ENCODE assay signal across 15 mouse cellular contexts in the genomic region with DNA sequence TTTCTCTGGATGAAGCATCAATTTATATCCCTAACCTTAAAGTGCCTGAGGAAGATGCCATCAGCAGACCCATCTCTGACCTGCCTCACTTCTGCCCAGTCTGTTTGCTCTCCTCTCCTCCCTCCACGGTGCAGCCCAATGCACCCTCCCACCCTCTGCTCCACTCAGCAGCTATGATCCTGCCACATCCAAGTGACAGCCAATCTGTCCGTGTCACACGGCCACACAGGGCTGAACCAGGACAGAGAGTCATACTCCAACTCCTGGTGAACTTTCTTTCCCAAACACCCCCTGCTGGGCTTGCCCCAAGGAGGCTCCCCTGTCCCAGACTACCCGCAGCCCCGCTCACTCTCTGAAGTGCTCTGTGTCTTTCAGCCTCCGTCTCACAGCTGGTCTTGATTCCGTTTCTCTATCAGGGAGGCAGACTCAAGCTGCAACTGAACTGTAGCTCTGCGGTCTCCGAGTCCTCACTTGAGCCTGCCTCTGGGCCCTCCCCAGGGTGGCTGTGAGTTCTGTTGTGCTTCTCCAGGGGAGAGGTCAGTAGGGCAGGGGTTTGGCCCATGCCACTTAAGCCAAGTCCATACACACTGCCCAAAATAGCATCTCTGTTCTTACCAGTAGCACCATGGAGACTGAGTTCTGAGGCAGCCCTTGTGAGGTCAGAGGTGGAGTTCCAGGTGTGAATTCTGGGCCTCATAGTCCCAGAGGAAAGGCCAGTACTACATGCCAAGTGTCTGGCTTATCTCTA. TPM values are rescaled to one million over a fixed set of nuclear protein-coding genes. Genes with fewer than 3 reads are reported as not detected.
A peak's percentile ranks its signal among the peaks of the same experiment; 100 is the strongest.
DNase-seq lines count a peak whose midpoint lies in the region; ATAC-seq lines count a peak whose summit lies in the region.
"Had no signal": no experiment of that assay in that cellular context is flagged by ENCODE, and none has a peak within 500 bp of the region (broad histone marks: within the 10 kb centered on the region; RNA-seq: fewer than 3 reads in every experiment).

Gene Aqp7 (minus strand): TSS at position 616 of the 748 bp plus-strand sequence.

- no peak for ATAC-seq in erythroid progenitor cell, adult 5-6 weeks (replicated peaks; ENCODE audit: low FRiP score, poor library complexity, severe bottlenecking)
- ATAC-seq: forebrain, embryonic 13.5 days; midbrain, embryonic 13.5 days had no signal

- DNase-seq in gastrocnemius, adult 18-20 months (ENCODE audit: low spot score), result peak; percentile 21
- DNase-seq in gastrocnemius, adult 8-10 months (ENCODE audit: low spot score in 2 of 2), result no peak
- peak; percentile 58 for DNase-seq in adrenal gland, postnatal 14 days
- DNase-seq in gonadal fat pad, adult 2 months (ENCODE audit: low read depth), result no peak
- DNase-seq in heart, postnatal 14 days, result peak; percentile 46 to 50
- no peak for DNase-seq in lung, adult 18-20 months
- DNase-seq in kidney, adult 9 months, result no peak
- DNase-seq: kidney, postnatal 14 days had no signal

- intact Hi-C loops in heart, postnatal 14 days (cut with DNase I), result no loop called here

RNA-seq across cellular contexts. Expression of gene Aqp7, which starts in this region (rescaled TPM):
- total RNA-seq in gastrocnemius, adult 18-20 months (2021), result 10 to 100 TPM in 1 of 2 experiments, 1 to 10 TPM in 1; 6.4 to 10.6 TPM
- total RNA-seq in gastrocnemius, adult 8-10 months (2022), result 1 to 10 TPM; 5.4 to 9.4 (median 7.2) TPM
- 62.7 and 67.7 TPM in 2 replicates for total RNA-seq in adrenal gland, postnatal 14 days (2021)
- polyA plus RNA-seq in gonadal fat pad, adult 2 months (2012; rRNA removed), result 65.8 and 90.8 TPM in 2 replicates
- total RNA-seq in heart, postnatal 14 days (2021), result 10 to 100 TPM; 38.2 to 43.8 TPM
- total RNA-seq in erythroid progenitor cell, adult 5-6 weeks (2015; ENCODE audit: low replicate concordance), result not detected in 2 replicates
- not detected in 2 replicates for total RNA-seq in erythroid progenitor cell, adult 5-6 weeks (2017; ENCODE audit: low replicate concordance)
- total RNA-seq: ES-E14; left cerebral cortex, postnatal 14 days had no signal
- polyA plus RNA-seq: forebrain, embryonic 13.5 days; hindbrain, embryonic 15.5 days; midbrain, embryonic 13.5 days; neural tube, embryonic 13.5 days had no signal

Comparison
In these comparisons a context has a peak if more than half of its experiments do, and no peak if none do; other contexts are left out.
1. RNA of gene Aqp7 (total RNA-seq): 62.7 to 67.7 TPM in adrenal gland, postnatal 14 days, 38.2 to 43.8 TPM in heart, postnatal 14 days, 6.4 to 10.6 TPM in gastrocnemius, adult 18-20 months and 5.4 to 9.4 TPM in gastrocnemius, adult 8-10 months; not detected in erythroid progenitor cell, adult 5-6 weeks; every median in the first group is over 4 times any median in the second.
2. DNase-seq: peak in gastrocnemius, adult 18-20 months (single experiment), adrenal gland, postnatal 14 days (single experiment) and heart, postnatal 14 days (2 of 2); none in gastrocnemius, adult 8-10 months (0 of 2), gonadal fat pad, adult 2 months (single experiment), lung, adult 18-20 months (0 of 2) and kidney, adult 9 months (single experiment).